Mouse (Mus musculus) hindlimb bud, embryonic 11.5 days (tissue): ENCODE measurements around the gene Adam15.

Experiments
- DNase-seq: peaks from one replicate; pipeline ENCODE4 v3.0.0-alpha.2; 2012; ENCODE audit warnings: low read depth, low spot score; ENCODE audit errors: extremely low spot score

Adam15 gene

DNA sequence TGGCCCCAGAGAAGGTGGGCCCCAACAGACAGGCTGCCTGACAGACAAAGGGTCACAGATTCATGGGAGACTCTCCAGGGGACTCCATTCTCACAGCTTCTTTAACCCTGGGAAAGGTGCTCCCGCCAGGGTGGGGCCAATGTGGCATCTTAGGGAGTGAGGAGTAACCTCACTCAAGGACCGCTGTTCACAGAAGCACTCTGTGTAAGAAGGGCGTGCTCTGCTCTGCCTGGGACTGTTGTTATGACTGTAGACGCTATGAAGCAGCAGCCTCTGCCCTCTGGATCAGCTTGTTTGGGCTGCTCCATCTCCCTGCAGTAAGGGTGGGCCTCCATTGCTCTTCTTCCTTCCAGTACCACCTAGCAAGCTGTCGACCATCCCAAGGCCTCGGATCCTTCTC is 45.4 kb downstream of the Adam15 start:
- DNase-seq = no peak

- no peak for DNase-seq
Measured at GRCm38 (mm10) chr3:89300514-89300913, 49.3 kb downstream of the Adam15 start.

DNA sequence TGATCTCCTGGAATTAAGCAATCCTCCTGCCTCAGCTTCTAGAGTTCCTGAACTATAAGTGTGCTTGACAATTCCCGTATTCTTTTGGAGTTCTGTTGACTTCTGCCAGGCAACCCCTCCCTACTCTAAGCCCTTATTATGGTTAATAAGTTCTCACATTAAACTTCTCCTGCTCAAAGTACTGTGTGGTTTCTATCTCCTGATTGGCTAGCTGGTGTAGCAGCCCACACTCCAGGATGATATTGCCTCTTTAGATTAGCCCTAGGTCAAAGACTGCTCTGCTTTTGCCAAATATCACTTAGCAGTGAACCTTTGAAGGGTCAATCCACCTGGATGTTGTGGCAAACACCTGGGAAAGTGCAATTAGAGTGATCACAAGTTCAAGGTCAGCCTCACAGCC is 49.7 kb downstream of the Adam15 start:
- no peak for DNase-seq

GRCm38 (mm10) chr3:89299499-89299898 is 50.3 kb downstream of the Adam15 start:
- no peak for DNase-seq

DNA sequence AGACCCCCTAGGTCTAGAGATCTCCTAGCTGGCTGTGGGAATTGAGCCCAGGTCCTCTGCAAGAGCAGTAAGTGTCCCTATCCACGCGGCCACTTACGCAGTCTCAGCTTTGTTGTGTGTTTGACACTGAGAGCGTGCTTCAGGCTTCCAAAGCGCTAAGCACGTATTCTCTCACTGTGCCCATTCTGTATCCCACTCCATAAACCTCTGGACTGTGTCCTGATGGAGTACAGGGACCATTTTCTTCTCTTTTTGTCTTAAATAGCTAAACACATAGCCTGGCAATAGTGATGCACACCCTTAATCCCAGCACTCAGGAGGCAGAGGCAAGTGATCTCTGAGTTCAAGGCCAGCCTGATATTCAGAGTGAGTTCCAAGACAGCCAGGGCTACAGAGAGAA is 50.9 kb downstream of the Adam15 start:
- no peak for DNase-seq

DNA sequence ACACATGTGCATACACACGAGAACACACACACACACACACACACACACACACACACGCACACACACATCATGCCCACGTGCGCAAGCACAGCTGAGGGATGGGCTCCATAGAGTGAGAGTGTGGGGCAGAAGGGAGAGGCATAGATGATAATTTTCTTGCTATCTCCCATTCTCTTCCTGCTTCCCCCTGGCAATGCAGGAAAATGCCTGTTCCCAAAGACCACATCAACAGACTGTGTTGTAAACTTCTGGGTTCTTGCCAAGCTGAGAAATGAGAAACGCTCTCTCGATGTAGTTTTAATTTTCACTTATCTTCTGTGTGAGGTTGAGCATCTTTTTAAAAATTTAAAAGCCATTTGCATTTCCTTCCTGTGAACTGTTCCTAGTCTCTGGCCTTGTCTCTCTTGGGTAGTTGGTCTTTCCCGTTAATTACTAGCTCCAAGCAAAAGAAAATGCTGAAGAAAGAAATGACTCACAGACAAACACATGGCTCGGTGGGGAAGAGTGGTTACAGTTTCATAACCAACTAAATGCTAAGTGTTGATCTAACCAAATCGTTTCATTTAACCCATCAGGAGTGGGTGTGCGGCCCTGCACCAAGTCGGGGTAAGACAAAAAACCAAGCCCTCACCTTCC is 52.9 kb downstream of the Adam15 start:
- no peak for DNase-seq

- no peak for DNase-seq
Measured at GRCm38 (mm10) chr3:89295685-89296230, 54.0 kb downstream of the Adam15 start.

DNA sequence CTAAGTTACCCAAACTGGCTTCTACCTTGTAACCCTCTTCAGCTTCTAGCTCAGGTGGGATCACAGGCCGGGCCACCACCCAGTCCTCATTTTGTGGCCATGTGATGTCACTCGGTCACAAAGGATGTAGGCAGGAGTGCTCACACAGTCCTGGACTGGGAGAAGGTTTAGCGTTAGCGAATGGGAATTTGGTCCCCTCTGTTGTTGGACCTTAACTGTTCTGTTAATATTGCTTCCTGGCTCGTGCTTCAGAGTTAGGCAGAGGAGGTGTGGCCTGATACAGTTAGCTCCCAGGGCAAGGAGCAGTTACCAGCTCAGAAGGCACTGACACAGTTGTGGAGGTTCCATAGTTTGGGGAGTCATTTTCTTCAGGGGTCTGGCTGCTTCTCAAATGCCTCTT is 55.6 kb downstream of the Adam15 start:
- no peak for DNase-seq

- no peak for DNase-seq
Measured at GRCm38 (mm10) chr3:89293247-89293918, 56.4 kb downstream of the Adam15 start.

- no peak for DNase-seq
Measured at GRCm38 (mm10) chr3:89292303-89292702, 57.5 kb downstream of the Adam15 start.

DNA sequence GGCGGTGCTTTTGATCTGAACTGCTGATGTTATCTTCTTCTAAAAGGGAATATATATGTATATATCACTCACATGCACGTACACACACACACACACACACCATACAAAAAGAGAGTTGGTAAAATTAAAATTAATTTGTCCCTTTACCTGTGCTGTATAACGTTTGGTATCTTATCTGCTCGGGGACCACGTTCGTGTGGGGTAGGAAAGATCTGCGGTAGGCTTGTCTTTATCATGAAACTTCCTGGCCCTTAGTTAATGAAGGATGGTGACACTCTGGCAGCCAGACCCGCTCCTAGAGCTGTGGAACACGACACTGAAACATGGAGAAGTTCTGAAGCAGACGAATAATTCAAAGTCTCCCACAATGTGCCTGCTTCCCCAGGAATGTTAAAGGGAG is 57.9 kb downstream of the Adam15 start:
- DNase-seq = no peak
